Mouse (Mus musculus): ENCODE measurements at regions not wholly inside any gene's neighbourhood (a gene's known extent, or its start where the extent isn't known, plus 50 kb on each side); places are given as distances from the start of the nearest gene placed in this dataset.

GRCm38 (mm10) chr10:26494380-26494781, 118.6 kb upstream of the L3mbtl3 start:
- Histone ChIP-seq H3K27ac (ENCODE audit: insufficient read depth, low read length) (no peak overlapping the region), H3K36me3 (ENCODE audit: control insufficient read depth, insufficient read depth, low read length) (no peaks in the 10 kb centered on the region), H3K4me1 (ENCODE audit: control insufficient read depth, insufficient read depth, insufficient read length) (no peaks in the 10 kb centered on the region), H3K27me3 (ENCODE audit: control insufficient read depth, insufficient read depth, low read length) (no peaks in the 10 kb centered on the region), H3K4me3 (ENCODE audit: extremely low read depth, insufficient read depth, insufficient read length) (peak overlapping the region; percentile 25; the same call in 1 of the 2 replicates)
- TF ChIP-seq CTCF (IDR thresholded peaks at IDR 0.05; ENCODE audit: extremely low read depth, insufficient read depth, insufficient read length, insufficient replicate concordance) (peak; percentile 57; the same call in 1 of the 2 replicates), POLR2A (IDR thresholded peaks at IDR 0.05; ENCODE audit: low read depth, low read length) (no peak)
- peak; percentile 32 to 34 for DNase-seq (ENCODE audit: low read depth in 1 of 2, low spot score in 2 of 2)
- WGBS = 30% methylated on average over 9 of the region's 9 CpGs

- no peak for DNase-seq (ENCODE audit: low read depth in 1 of 2, low spot score in 2 of 2)
- Histone ChIP-seq H3K36me3 (ENCODE audit: control insufficient read depth, insufficient read depth, low read length) (no peaks in the 10 kb centered on the region), H3K4me3 (ENCODE audit: extremely low read depth, insufficient read depth, insufficient read length) (no peak overlapping the region), H3K27me3 (ENCODE audit: control insufficient read depth, insufficient read depth, low read length) (no peaks in the 10 kb centered on the region), H3K4me1 (ENCODE audit: control insufficient read depth, insufficient read depth, insufficient read length) (no peaks in the 10 kb centered on the region), H3K27ac (ENCODE audit: insufficient read depth, low read length) (no peak overlapping the region)
- 88% methylated on average over 12 of the region's 12 CpGs for WGBS
- TF ChIP-seq CTCF (IDR thresholded peaks at IDR 0.05; ENCODE audit: extremely low read depth, insufficient read depth, insufficient read length, insufficient replicate concordance) = no peak
- TF ChIP-seq POLR2A (IDR thresholded peaks at IDR 0.05; ENCODE audit: low read depth, low read length) = no peak
These were observed 124.6 kb upstream of the L3mbtl3 start for GRCm38 (mm10) chr10:26500265-26500935.

DNA sequence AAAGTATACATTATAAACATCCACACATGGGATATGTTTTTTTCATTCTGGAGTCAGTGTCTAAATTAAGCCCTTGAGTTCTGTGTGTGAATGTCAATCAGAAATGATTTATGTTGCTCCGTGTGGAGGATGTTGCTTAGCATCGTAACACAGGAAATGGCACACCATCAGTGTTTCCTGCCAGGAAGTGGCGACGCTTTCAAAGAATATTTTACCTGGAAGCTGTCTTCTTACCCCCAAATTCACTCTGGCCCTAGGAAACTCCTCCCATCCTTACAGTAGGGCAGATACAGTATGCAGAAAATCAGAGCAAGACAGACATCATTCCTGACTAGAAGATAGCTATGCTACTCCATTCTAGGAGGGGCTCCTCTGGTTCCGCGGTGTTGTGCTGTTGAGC, 145.1 kb upstream of the L3mbtl3 start:
- Histone ChIP-seq H3K27me3 (ENCODE audit: control insufficient read depth, insufficient read depth, low read length) (no peaks in the 10 kb centered on the region), H3K36me3 (ENCODE audit: control insufficient read depth, insufficient read depth, low read length) (no peaks in the 10 kb centered on the region), H3K4me3 (ENCODE audit: extremely low read depth, insufficient read depth, insufficient read length) (no peak overlapping the region), H3K4me1 (ENCODE audit: control insufficient read depth, insufficient read depth, insufficient read length) (peaks cover 3% of the 10 kb centered on the region; the same call in 1 of the 2 replicates), H3K27ac (ENCODE audit: insufficient read depth, low read length) (peak overlapping the region; percentile 4; the same call in 1 of the 2 replicates)
- WGBS = 9% methylated on average over 6 of the region's 6 CpGs
- no peak for TF ChIP-seq POLR2A (IDR thresholded peaks at IDR 0.05; ENCODE audit: low read depth, low read length)
- no peak for TF ChIP-seq CTCF (IDR thresholded peaks at IDR 0.05; ENCODE audit: extremely low read depth, insufficient read depth, insufficient read length, insufficient replicate concordance)
- peak in 1 of 2 experiments; percentile 38 for DNase-seq (ENCODE audit: low read depth in 1 of 2, low spot score in 2 of 2)

GRCm38 (mm10) chr10:26525848-26526546, 150.2 kb upstream of the L3mbtl3 start:
- Histone ChIP-seq H3K4me3 (ENCODE audit: extremely low read depth, insufficient read depth, insufficient read length) (no peak overlapping the region), H3K27ac (ENCODE audit: insufficient read depth, low read length) (no peak overlapping the region), H3K36me3 (ENCODE audit: control insufficient read depth, insufficient read depth, low read length) (no peaks in the 10 kb centered on the region), H3K27me3 (ENCODE audit: control insufficient read depth, insufficient read depth, low read length) (no peaks in the 10 kb centered on the region), H3K4me1 (ENCODE audit: control insufficient read depth, insufficient read depth, insufficient read length) (no peaks in the 10 kb centered on the region)
- TF ChIP-seq POLR2A (IDR thresholded peaks at IDR 0.05; ENCODE audit: low read depth, low read length) = no peak
- DNase-seq (ENCODE audit: low read depth in 1 of 2, low spot score in 2 of 2) = no peak
- WGBS = 86% methylated on average over 4 of the region's 4 CpGs

GRCm38 (mm10) chr10:26540189-26540588, 164.4 kb upstream of the L3mbtl3 start:
- no peaks in the 10 kb centered on the region for H3K4me1 ChIP-seq (ENCODE audit: control insufficient read depth, insufficient read depth, insufficient read length)
- DNase-seq (ENCODE audit: low read depth in 1 of 2, low spot score in 2 of 2) = no peak
- H3K4me3 ChIP-seq (ENCODE audit: extremely low read depth, insufficient read depth, insufficient read length) = no peak overlapping the region
- H3K27me3 ChIP-seq (ENCODE audit: control insufficient read depth, insufficient read depth, low read length) = no peaks in the 10 kb centered on the region
- TF ChIP-seq CTCF (IDR thresholded peaks at IDR 0.05; ENCODE audit: extremely low read depth, insufficient read depth, insufficient read length, insufficient replicate concordance) = no peak
- TF ChIP-seq POLR2A (IDR thresholded peaks at IDR 0.05; ENCODE audit: low read depth, low read length) = no peak
- no peaks in the 10 kb centered on the region for H3K36me3 ChIP-seq (ENCODE audit: control insufficient read depth, insufficient read depth, low read length)
- no peak overlapping the region for H3K27ac ChIP-seq (ENCODE audit: insufficient read depth, low read length)

- DNase-seq (ENCODE audit: low read depth in 1 of 2, low spot score in 2 of 2) = no peak
- Histone ChIP-seq H3K4me3 (ENCODE audit: extremely low read depth, insufficient read depth, insufficient read length) (no peak overlapping the region), H3K27ac (ENCODE audit: insufficient read depth, low read length) (no peak overlapping the region), H3K27me3 (ENCODE audit: control insufficient read depth, insufficient read depth, low read length) (no peaks in the 10 kb centered on the region), H3K4me1 (ENCODE audit: control insufficient read depth, insufficient read depth, insufficient read length) (no peaks in the 10 kb centered on the region), H3K36me3 (ENCODE audit: control insufficient read depth, insufficient read depth, low read length) (no peaks in the 10 kb centered on the region)
- WGBS = 89% methylated on average over 1 of the region's 1 CpGs
- TF ChIP-seq POLR2A (IDR thresholded peaks at IDR 0.05; ENCODE audit: low read depth, low read length) = no peak
- TF ChIP-seq CTCF (IDR thresholded peaks at IDR 0.05; ENCODE audit: extremely low read depth, insufficient read depth, insufficient read length, insufficient replicate concordance) = no peak
These were observed 168.3 kb upstream of the L3mbtl3 start for GRCm38 (mm10) chr10:26544061-26544460.

GRCm38 (mm10) chr10:26544796-26545195, 169.0 kb upstream of the L3mbtl3 start:
- no peaks in the 10 kb centered on the region for H3K36me3 ChIP-seq (ENCODE audit: control insufficient read depth, insufficient read depth, low read length)
- TF ChIP-seq CTCF (IDR thresholded peaks at IDR 0.05; ENCODE audit: extremely low read depth, insufficient read depth, insufficient read length, insufficient replicate concordance) (no peak), POLR2A (IDR thresholded peaks at IDR 0.05; ENCODE audit: low read depth, low read length) (no peak)
- no peak overlapping the region for H3K4me3 ChIP-seq (ENCODE audit: extremely low read depth, insufficient read depth, insufficient read length)
- DNase-seq (ENCODE audit: low read depth in 1 of 2, low spot score in 2 of 2) = no peak
- no peaks in the 10 kb centered on the region for H3K27me3 ChIP-seq (ENCODE audit: control insufficient read depth, insufficient read depth, low read length)
- no peaks in the 10 kb centered on the region for H3K4me1 ChIP-seq (ENCODE audit: control insufficient read depth, insufficient read depth, insufficient read length)
- WGBS = 82% methylated on average over 1 of the region's 1 CpGs
- H3K27ac ChIP-seq (ENCODE audit: insufficient read depth, low read length) = no peak overlapping the region

Measured in spleen, adult 2 months (tissue).